Mouse (Mus musculus) megakaryocyte-erythroid progenitor cell, adult 5-6 weeks (primary cell): Measurements from ENCODE around the gene Pygo2. TPM values are rescaled to one million over a fixed set of nuclear protein-coding genes. Genes with fewer than 3 reads are reported as not detected.

Experiments used
- total RNA-seq, 2 experiments: library from RNA; stranded (forward) in 1 of 2; stranded (reverse) in 1 of 2; fragments of 200-1000, 215-1000 nt in 1 of 2; fragments of >200 nt in 1 of 2; fragmentation: Nextera tagmentation in 1 of 2; gene quantifications; 2 replicates each; pipeline ENCODE4 v1.2.3; 2014 to 2017

Gene Pygo2
- total RNA-seq, 2 experiments from 2014 or later = 19.9 to 42.2 TPM

Other genes starting within 250 kb of the Pygo2 start
- 28.1 and 39.1 TPM in 2 replicates for gene Fam189b, start 247.1 kb upstream of the Pygo2 start, total RNA-seq (2014; fragmentation: Nextera tagmentation)
- 6.9 and 13.7 TPM in 2 replicates for gene Fam189b, start 247.1 kb upstream of the Pygo2 start, total RNA-seq (2017)
- gene Gba, start 227.3 kb upstream of the Pygo2 start, total RNA-seq (2014; fragmentation: Nextera tagmentation) = 39.6 and 41.4 TPM in 2 replicates
- gene Gba, start 227.3 kb upstream of the Pygo2 start, total RNA-seq (2017) = 36.5 and 44.3 TPM in 2 replicates
- 4.0 TPM in 1 of 2 replicates, not detected in the other for gene Thbs3, start 215.0 kb upstream of the Pygo2 start, total RNA-seq (2014; fragmentation: Nextera tagmentation)
- gene Thbs3, start 215.0 kb upstream of the Pygo2 start, total RNA-seq (2017) = 0.57 and 1.7 TPM in 2 replicates
- gene Mtx1, start 203.1 kb upstream of the Pygo2 start, total RNA-seq (2014; fragmentation: Nextera tagmentation) = 114 and 122 TPM in 2 replicates
- gene Mtx1, start 203.1 kb upstream of the Pygo2 start, total RNA-seq (2017) = 68.1 and 92.8 TPM in 2 replicates
- not detected in 2 replicates for gene Muc1, start 201.2 kb upstream of the Pygo2 start, total RNA-seq (2014; fragmentation: Nextera tagmentation)
- not detected in 2 replicates for gene Muc1, start 201.2 kb upstream of the Pygo2 start, total RNA-seq (2017)
- 127 and 147 TPM in 2 replicates for gene Krtcap2, start 184.2 kb upstream of the Pygo2 start, total RNA-seq (2014; fragmentation: Nextera tagmentation)
- gene Krtcap2, start 184.2 kb upstream of the Pygo2 start, total RNA-seq (2017) = 119 and 124 TPM in 2 replicates
- not detected in 2 replicates for gene Trim46, start 183.9 kb upstream of the Pygo2 start, total RNA-seq (2014; fragmentation: Nextera tagmentation)
- gene Trim46, start 183.9 kb upstream of the Pygo2 start, total RNA-seq (2017) = not detected in 2 replicates
- 44.2 and 75.7 TPM in 2 replicates for gene Dpm3, start 170.9 kb upstream of the Pygo2 start, total RNA-seq (2014; fragmentation: Nextera tagmentation)
- 30.1 and 90.9 TPM in 2 replicates for gene Dpm3, start 170.9 kb upstream of the Pygo2 start, total RNA-seq (2017)
- 35.4 and 66.5 TPM in 2 replicates for gene Slc50a1, start 159.6 kb upstream of the Pygo2 start, total RNA-seq (2014; fragmentation: Nextera tagmentation)
- gene Slc50a1, start 159.6 kb upstream of the Pygo2 start, total RNA-seq (2017) = 31.4 and 50.3 TPM in 2 replicates
- not detected in 2 replicates for gene Efna1, start 149.1 kb upstream of the Pygo2 start, total RNA-seq (2014; fragmentation: Nextera tagmentation)
- not detected in 2 replicates for gene Efna1, start 149.1 kb upstream of the Pygo2 start, total RNA-seq (2017)
- gene Efna3, start 107.2 kb upstream of the Pygo2 start, total RNA-seq (2014; fragmentation: Nextera tagmentation) = not detected in 2 replicates
- gene Efna3, start 107.2 kb upstream of the Pygo2 start, total RNA-seq (2017) = not detected in 2 replicates
- gene Efna4, start 92.2 kb upstream of the Pygo2 start, total RNA-seq (2014; fragmentation: Nextera tagmentation) = 0.30 TPM in 1 of 2 replicates, not detected in the other
- gene Efna4, start 92.2 kb upstream of the Pygo2 start, total RNA-seq (2017) = 0.30 TPM in 1 of 2 replicates, not detected in the other
- 7.4 and 11.4 TPM in 2 replicates for gene Adam15, start 80.2 kb upstream of the Pygo2 start, total RNA-seq (2014; fragmentation: Nextera tagmentation)
- 2.3 and 6.4 TPM in 2 replicates for gene Adam15, start 80.2 kb upstream of the Pygo2 start, total RNA-seq (2017)
- gene Dcst2, start 68.2 kb upstream of the Pygo2 start, total RNA-seq (2014; fragmentation: Nextera tagmentation) = not detected in 2 replicates
- not detected in 2 replicates for gene Dcst2, start 68.2 kb upstream of the Pygo2 start, total RNA-seq (2017)
- not detected in 2 replicates for gene Dcst1, start 65.0 kb upstream of the Pygo2 start, total RNA-seq (2014; fragmentation: Nextera tagmentation)
- not detected in 2 replicates for gene Dcst1, start 65.0 kb upstream of the Pygo2 start, total RNA-seq (2017)
- 5.0 and 6.6 TPM in 2 replicates for gene Zbtb7b, start 35.4 kb upstream of the Pygo2 start, total RNA-seq (2014; fragmentation: Nextera tagmentation)
- 7.3 and 11.5 TPM in 2 replicates for gene Zbtb7b, start 35.4 kb upstream of the Pygo2 start, total RNA-seq (2017)
- gene Lenep, start 27.4 kb upstream of the Pygo2 start, total RNA-seq (2014; fragmentation: Nextera tagmentation) = 3.5 and 3.6 TPM in 2 replicates
- not detected in 2 replicates for gene Lenep, start 27.4 kb upstream of the Pygo2 start, total RNA-seq (2017)
- gene Flad1, start 18.3 kb upstream of the Pygo2 start, total RNA-seq (2014; fragmentation: Nextera tagmentation) = 24.8 and 27.7 TPM in 2 replicates
- 10.7 and 12.6 TPM in 2 replicates for gene Flad1, start 18.3 kb upstream of the Pygo2 start, total RNA-seq (2017)
- 185 and 237 TPM in 2 replicates for gene Cks1b, start 11.8 kb upstream of the Pygo2 start, total RNA-seq (2014; fragmentation: Nextera tagmentation)
- 127 and 184 TPM in 2 replicates for gene Cks1b, start 11.8 kb upstream of the Pygo2 start, total RNA-seq (2017)
- 95.9 and 113 TPM in 2 replicates for gene Shc1, start 11.8 kb upstream of the Pygo2 start, total RNA-seq (2014; fragmentation: Nextera tagmentation)
- 40.2 and 68.5 TPM in 2 replicates for gene Shc1, start 11.8 kb upstream of the Pygo2 start, total RNA-seq (2017)
- 7.5 and 8.2 TPM in 2 replicates for gene Pbxip1, start 6.5 kb downstream of the Pygo2 start, total RNA-seq (2014; fragmentation: Nextera tagmentation)
- 14.6 and 30.4 TPM in 2 replicates for gene Pbxip1, start 6.5 kb downstream of the Pygo2 start, total RNA-seq (2017)
- 29.1 and 66.3 TPM in 2 replicates for gene Pmvk, start 24.3 kb downstream of the Pygo2 start, total RNA-seq (2014; fragmentation: Nextera tagmentation)
- 28.2 and 33.5 TPM in 2 replicates for gene Pmvk, start 24.3 kb downstream of the Pygo2 start, total RNA-seq (2017)
- gene Kcnn3, start 90.0 kb downstream of the Pygo2 start, total RNA-seq (2014; fragmentation: Nextera tagmentation) = not detected in 2 replicates
- not detected in 2 replicates for gene Kcnn3, start 90.0 kb downstream of the Pygo2 start, total RNA-seq (2017)